Mouse (Mus musculus): ENCODE measurements at regions not wholly inside any gene's neighbourhood (a gene's known extent, or its start where the extent isn't known, plus 50 kb on each side); places are given as distances from the start of the nearest gene placed in this dataset.
"Not testable (repeated sequence)": the region's sequence is repeated elsewhere in the genome, so short reads cannot be mapped to it uniquely, and the experiment has no call there.

GRCm38 (mm10) chr4:28064935-28065334 lies 748.0 kb upstream of the Epha7 start:
- in situ Hi-C loops (cut with MboI, MseI) = no loop called here

DNA sequence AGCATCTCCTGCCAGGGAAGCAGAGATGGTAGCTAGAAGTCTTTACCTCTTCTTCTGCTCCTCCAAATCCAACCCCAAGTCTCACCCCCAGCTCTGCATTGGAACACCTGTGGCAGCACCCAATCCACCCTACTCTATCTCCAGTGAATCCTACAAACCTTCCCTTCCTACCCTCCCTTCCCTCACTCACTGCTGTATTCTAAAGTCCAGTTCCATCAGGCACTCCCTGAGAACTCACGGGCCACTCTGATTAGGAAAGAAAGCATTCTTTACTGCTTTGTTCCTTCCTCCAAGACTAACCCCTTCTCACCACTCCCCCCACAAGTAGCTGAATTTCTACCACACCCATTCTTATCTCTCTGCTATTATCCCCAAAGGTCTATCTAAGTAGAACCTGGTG lies 747.1 kb upstream of the Epha7 start:
- in situ Hi-C loops (cut with MboI, MseI) = no loop called here

DNA sequence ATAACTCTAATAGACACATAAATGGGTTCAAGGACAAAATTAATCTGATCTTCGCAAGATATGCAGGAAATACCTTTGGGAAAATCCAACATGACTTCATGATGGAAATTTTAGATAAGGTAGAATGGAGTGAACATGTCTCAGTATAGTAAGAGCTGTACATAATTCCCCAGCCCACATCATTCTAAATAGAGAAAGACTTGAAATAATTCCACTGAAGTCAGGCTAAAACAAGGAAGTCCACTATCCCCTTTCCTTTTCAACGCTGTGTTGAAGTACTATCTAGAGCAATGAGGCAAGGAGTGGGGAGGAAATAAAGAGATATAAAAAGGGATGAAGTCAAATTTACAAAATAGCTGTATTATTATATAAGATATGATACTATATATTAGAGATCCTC lies 733.9 kb upstream of the Epha7 start:
- in situ Hi-C loops (cut with MboI, MseI) = no loop called here

- in situ Hi-C loops (cut with MboI, MseI) = no loop called here
Measured at GRCm38 (mm10) chr4:28092854-28093253, 720.1 kb upstream of the Epha7 start.

DNA sequence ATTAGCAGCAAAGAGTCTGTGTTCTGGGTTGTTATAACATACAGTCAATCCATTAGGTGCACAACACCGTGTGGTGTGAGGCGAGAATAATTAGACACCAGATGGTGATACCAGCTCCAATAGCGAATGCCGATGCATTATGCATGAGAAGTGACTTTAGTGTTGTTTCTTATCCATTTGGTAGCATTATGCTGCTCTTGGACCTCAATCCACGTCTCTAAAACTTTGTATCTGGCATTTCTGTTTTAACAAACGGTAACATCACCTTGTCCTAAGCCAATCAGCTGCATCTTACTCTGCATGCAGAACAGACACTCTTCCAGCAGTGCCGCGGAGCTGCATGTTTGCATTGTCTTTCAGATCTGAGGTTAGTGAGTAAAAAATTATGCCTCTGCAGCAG lies 669.8 kb upstream of the Epha7 start:
- in situ Hi-C loops (cut with MboI, MseI) = no loop called here

- in situ Hi-C loops (cut with MboI, MseI) = no loop called here
Measured at GRCm38 (mm10) chr4:28155116-28155515, 657.8 kb upstream of the Epha7 start.

DNA sequence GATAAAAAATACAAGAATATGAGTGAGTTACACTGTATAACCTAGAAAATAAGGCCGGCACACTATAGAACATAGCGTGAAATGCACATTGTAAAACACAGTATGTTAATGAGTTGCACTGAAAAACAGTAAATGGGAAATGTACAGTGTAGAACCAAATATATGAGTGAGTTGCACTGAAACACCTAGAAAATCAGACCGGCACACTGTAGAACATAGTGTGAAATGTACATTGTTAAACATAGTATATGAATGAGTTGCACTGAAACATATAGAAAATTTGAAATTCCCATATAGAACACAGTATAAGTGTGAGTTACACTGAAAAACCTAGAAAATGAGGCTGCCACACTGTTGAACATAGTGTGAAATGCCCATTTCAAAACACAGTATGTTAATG lies 636.2 kb upstream of the Epha7 start:
- in situ Hi-C loops (cut with MboI, MseI) = no loop called here

DNA sequence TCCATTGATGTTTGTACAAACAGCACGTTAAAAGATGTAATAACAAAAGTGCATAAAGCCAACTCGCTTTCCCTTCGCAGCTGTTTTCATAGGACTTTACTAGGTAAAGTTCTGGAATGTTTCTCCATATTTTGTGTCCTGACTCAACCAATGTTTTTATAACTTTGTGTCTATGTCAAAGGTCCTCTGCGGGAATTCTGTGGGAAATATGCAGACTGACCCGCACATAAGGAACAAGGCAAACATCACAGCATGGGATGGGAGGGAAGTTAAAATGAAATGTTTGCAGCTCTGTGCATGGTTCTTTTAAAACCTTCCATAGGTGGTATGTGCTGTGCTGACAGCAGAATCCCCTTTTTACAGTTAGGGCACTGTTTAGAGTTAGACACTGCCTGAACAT lies 622.1 kb upstream of the Epha7 start:
- in situ Hi-C loops (cut with MboI, MseI) = no loop called here

DNA sequence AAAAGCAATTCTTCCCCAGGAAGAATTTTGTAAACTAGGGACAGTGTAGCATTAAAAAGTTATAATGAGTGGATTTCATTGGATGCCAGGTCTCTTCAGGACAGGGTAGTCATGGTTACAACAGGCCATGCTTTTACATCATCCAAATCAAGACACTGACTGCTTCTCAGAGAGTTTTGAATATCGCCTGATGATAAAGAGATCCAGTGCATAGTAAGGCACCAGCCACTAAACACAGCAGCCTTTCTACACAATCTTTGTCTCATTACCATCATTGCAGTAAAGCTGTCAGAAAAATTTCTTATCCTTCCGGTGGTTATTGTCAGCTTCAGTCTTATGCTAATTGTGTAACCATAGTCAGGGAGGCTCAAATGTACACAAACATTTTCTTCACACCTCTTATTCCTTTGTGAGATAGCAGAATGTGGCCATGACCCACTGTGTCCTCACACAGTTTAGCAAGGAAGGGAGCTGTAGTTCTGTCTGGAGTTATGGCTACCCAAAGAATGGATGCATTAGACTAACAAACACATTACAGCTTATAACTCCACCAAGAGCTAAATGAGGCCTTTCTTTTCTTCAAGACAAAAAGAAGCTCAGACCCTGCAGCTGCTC lies 585.2 kb upstream of the Epha7 start:
- in situ Hi-C loops (cut with MboI, MseI) = no loop called here

- in situ Hi-C loops (cut with MboI, MseI) = not testable (repeated sequence)
Measured at GRCm38 (mm10) chr4:28235516-28235915, 577.4 kb upstream of the Epha7 start.

DNA sequence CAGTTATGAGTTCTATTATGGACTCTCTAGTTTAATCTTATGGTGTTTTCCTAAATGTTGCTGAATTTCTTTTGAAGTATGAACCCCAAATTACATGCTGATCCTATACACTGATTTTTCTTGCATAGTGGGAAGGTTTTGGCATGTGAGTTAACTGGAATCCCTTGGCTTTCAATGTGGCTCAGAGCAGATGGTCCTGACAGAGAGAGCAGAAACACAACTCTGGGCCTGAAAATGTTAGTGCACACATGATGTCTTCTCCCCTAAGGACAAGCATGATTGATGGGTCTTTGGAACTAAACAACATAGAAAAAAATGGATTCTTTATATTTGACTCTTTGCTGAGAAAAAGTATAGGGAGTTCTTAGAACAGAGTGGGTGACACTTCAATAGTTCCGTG lies 570.7 kb upstream of the Epha7 start:
- in situ Hi-C loops (cut with MboI, MseI) = loop anchor here in 1 of 2 experiments (10.0 kb wide), 1 partner anchor 1407 kb away; no protein-coding TSS in a partner anchor

Data from T-helper 17 cell (primary cell).